Mouse (Mus musculus): Measurements from ENCODE around the gene Srsx.
"Not testable (repeated sequence)": the region's sequence is repeated elsewhere in the genome, so short reads cannot be mapped to it uniquely, and the experiment has no call there.

Gene Srsx

GRCm38 (mm10) chrX:123222381-123222780 is at the start of gene Srsx:
Srsx (minus strand) TSS chrX:123222481.
- not testable (repeated sequence) for DNase-seq (ENCODE audit: low spot score)

- not testable (repeated sequence) for DNase-seq (ENCODE audit: low spot score)
Observed at GRCm38 (mm10) chrX:123246807-123247206, 24.5 kb upstream of the Srsx start, which contains the start of gene Gm17577. Gm17577 (minus strand) TSS chrX:123246907.
